Mouse (Mus musculus): ENCODE measurements around the gene Gm2244.
"Not testable (repeated sequence)": the region's sequence is repeated elsewhere in the genome, so short reads cannot be mapped to it uniquely, and the experiment has no call there.

Gene Gm2244

DNA sequence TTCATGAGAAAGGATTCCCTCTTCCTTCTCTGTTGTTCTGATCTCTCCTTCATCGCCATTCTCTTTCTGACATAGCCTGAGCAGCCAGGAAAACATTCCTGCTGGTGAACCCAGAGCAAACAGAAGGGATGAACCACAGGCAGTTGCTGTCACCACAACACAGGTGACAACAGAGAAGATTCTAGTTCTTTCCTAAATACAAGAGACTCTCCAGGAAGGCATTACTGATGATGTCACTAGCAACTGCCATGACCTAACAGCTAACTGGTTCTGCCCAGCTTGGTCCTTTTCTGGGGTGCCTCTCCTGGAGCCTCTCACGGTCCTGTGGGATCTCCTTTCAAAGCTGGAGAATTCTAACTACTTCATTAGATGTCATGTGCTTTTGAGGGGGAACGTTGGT lies at the start of gene Gm2244:
Gene Gm2244 (minus strand): TSS at position 101 of the 400 bp plus-strand sequence.
- DNase-seq (ENCODE audit: low read depth in 1 of 2, low spot score in 2 of 2), result not testable (repeated sequence)

DNA sequence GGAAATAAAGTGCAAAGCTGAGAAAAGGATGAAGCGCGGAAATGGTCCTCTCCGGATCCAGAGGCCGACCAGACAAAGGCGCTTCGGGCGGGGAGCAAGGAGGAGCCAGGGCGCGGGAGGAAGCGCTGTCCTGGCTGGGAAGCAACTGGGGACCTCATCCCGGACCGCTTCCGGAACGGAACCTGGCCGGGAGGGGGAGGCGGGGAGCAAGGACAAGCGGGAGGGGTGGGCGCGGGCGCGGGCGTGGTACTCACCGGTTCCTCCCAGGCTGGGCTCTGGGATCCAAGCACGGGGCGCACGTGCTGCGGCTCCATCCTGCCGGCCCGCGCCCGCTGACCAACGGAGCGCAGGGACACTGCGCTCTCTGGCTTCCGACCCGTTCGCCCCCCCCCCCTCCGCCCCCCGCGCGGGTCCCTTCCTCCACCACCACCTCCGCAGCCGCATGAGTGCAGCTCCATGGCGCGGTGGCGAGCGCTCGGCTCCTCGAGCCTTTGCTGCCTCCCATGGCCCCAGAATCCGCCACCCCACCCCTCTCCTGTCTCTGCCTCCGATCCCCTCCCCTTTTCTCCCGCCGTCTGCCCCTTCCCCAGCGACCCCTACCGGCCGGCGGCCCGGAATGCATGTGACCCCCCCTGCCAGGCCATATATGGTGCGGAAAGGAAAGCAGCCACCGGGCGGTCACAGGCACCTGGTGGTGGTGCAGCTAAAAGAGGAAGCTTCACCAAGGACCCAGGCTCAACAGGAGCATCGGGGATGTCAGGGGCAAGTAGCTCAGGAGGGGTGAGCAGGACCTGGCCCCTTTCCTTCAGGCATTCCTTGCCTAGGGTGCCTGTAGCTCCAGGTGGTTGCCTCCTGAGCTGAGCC lies 35.3 kb upstream of the Gm2244 start, which contains the start of gene Gm2237:
Gene Gm2237 (minus strand): TSS at position 332 of the 864 bp plus-strand sequence.
- DNase-seq (ENCODE audit: low read depth in 1 of 2, low spot score in 2 of 2), result not testable (repeated sequence)

Data from monocyte, adult 2 months (primary cell).